Mouse (Mus musculus) kidney, embryonic 14.5 days (tissue): ENCODE measurements around the gene Tmem94. TPM values are rescaled to one million over a fixed set of nuclear protein-coding genes. Genes with fewer than 3 reads are reported as not detected.

Experiments
- ATAC-seq: fragments of 200-750 bp; cut with Nextera tagmentation; 2 replicates; pipeline ENCODE4 v1.8.0; 2017; ENCODE audit warnings: moderate number of reproducible peaks, mild to moderate bottlenecking, moderate TSS enrichment, moderate library complexity; ENCODE audit not compliant: low FRiP score, low TSS enrichment
- H3K27ac ChIP-seq: fragments of 300-500 bp; sonication (generic); 2 replicates; pipeline ENCODE4 v1.5.1; 2014; ENCODE audit warnings: low read depth, mild to moderate bottlenecking, low read length, moderate library complexity, mixed read lengths
- H3K27me3 ChIP-seq: fragments of 300-500 bp; sonication (generic); 2 replicates; pipeline ENCODE4 v1.6.1; 2014; ENCODE audit warnings: mild to moderate bottlenecking, low read length; ENCODE audit not compliant: control insufficient read depth, insufficient read depth
- H3K36me3 ChIP-seq: fragments of 300-500 bp; sonication (generic); 2 replicates; pipeline ENCODE4 v1.6.1; 2014; ENCODE audit warnings: low read length, mixed read lengths; ENCODE audit not compliant: control insufficient read depth, insufficient read depth
- H3K4me1 ChIP-seq: fragments of 300-500 bp; sonication (generic); 2 replicates; pipeline ENCODE4 v1.6.1; 2014; ENCODE audit warnings: low read length, mixed read lengths; ENCODE audit not compliant: control insufficient read depth, insufficient read depth
- H3K4me2 ChIP-seq: fragments of 300-500 bp; sonication (generic); replicated peaks from 2 replicates; pipeline ENCODE4 v1.6.1; 2014; ENCODE audit warnings: low read depth, mild to moderate bottlenecking, low read length
- H3K4me3 ChIP-seq: fragments of 300-500 bp; sonication (generic); 2 replicates; pipeline ENCODE4 v1.5.1; 2014; ENCODE audit warnings: mild to moderate bottlenecking, low read length
- H3K9ac ChIP-seq: fragments of 300-500 bp; sonication (generic); 2 replicates; pipeline ENCODE4 v1.6.1; 2014; ENCODE audit warnings: low read depth, mild to moderate bottlenecking, low read length, moderate library complexity
- H3K9me3 ChIP-seq: fragments of 300-500 bp; sonication (generic); 2 replicates; pipeline ENCODE4 v1.6.1; 2016; ENCODE audit warnings: low read length; ENCODE audit not compliant: control insufficient read depth
- WGBS: fragments of 180-500 bp; shearing (Covaris S2); extraction: QIAGEN DNeasy Blood & Tissue Kit; methylation state at CpG from one replicate; pipeline ENCODE4 v1.1.7; 2014; 5-methylcytosine and 5-hydroxymethylcytosine counted together
- polyA plus RNA-seq: library from polyadenylated mRNA; unstranded; fragments of >200 nt; fragmentation: Nextera tagmentation; extraction: Ambion mirVana; gene quantifications from 2 replicates; pipeline ENCODE4 v1.2.1, GENCODE M21; 2014

Gene Tmem94
- polyA plus RNA-seq, 1 experiment from 2014 or later = 19.9 TPM

DNA sequence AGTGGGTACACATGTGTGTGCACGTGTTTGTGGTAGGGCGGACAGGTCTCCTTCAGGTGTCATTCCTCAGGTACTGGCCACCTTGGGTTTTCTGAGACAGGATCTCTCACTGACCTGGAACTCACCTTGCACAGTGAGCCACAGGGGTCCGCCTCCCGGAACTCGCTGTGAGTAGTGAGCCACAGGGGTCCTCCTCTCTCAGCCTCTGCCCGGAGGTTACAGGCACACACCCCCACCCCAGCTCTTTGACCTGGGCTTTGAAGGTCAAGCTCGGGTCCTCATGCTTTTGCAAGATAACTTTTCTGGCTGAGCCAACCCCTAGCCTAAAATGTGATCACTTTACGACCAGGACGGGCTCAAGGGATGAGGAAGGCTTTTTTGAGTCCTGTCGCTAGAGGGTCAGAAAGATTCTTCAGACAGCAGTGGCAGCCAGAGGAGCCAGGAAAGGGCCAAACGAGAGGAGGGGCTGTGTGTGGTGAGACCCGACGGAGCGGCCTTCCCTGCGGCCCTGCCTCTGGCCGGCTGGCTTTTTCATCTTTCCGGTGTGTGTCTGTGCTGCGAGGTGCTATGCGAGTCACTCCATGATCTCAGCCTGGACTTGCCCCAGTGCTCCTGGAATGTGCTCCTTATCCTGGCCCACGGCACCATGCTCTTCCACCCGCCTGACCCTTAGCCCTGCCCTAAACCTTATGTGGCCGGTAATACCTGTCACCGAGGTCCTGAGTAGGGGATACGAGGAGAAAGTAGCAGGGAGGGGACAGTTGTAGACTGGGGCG is 65.5 kb downstream of the Tmem94 start:
- ATAC-seq = peak; percentile 17; the same call in 1 of the 2 replicates
- H3K27me3 ChIP-seq = no peaks in the 10 kb centered on the region
- H3K9ac ChIP-seq = no peak overlapping the region; the same call in 1 of the 2 replicates
- H3K4me1 ChIP-seq = peaks cover 66% of the 10 kb centered on the region
- H3K4me3 ChIP-seq = no peak overlapping the region
- no peaks in the 10 kb centered on the region for H3K36me3 ChIP-seq
- WGBS = 19% methylated on average over 25 of the region's 25 CpGs
- H3K9me3 ChIP-seq = no peaks in the 10 kb centered on the region
- peak overlapping the region; percentile 10; the same call in 1 of the 2 replicates for H3K4me2 ChIP-seq
- H3K27ac ChIP-seq = peak overlapping the region; percentile 90; the same call in 1 of the 2 replicates

- H3K4me2 ChIP-seq = no peak overlapping the region
These were observed 66.3 kb downstream of the Tmem94 start for GRCm38 (mm10) chr11:115831518-115831917.

GRCm38 (mm10) chr11:115832064-115832463 is 66.8 kb downstream of the Tmem94 start:
- H3K36me3 ChIP-seq = no peaks in the 10 kb centered on the region
- H3K4me2 ChIP-seq = peak overlapping the region; percentile 23; the same call in 1 of the 2 replicates
- H3K4me1 ChIP-seq = peaks cover 70% of the 10 kb centered on the region
- H3K27me3 ChIP-seq = no peaks in the 10 kb centered on the region
- no peak overlapping the region for H3K4me3 ChIP-seq
- H3K9me3 ChIP-seq = no peaks in the 10 kb centered on the region
- peak overlapping the region; percentile 90 for H3K27ac ChIP-seq
- no peak overlapping the region for H3K9ac ChIP-seq
- 50% methylated on average over 6 of the region's 6 CpGs for WGBS
- no peak for ATAC-seq

More at GRCm38 (mm10) chr11:115831518-115831917, 66.3 kb downstream of the Tmem94 start:
- WGBS = 30% methylated on average over 3 of the region's 3 CpGs
- H3K4me1 ChIP-seq = peaks cover 66% of the 10 kb centered on the region
- H3K36me3 ChIP-seq = no peaks in the 10 kb centered on the region
- peak overlapping the region; percentile 90 for H3K27ac ChIP-seq
- no peak overlapping the region; the same call in 1 of the 2 replicates for H3K9ac ChIP-seq
- H3K27me3 ChIP-seq = no peaks in the 10 kb centered on the region
- no peaks in the 10 kb centered on the region for H3K9me3 ChIP-seq
- no peak overlapping the region for H3K4me3 ChIP-seq
- ATAC-seq = peak; percentile 5; the same call in 1 of the 2 replicates

DNA sequence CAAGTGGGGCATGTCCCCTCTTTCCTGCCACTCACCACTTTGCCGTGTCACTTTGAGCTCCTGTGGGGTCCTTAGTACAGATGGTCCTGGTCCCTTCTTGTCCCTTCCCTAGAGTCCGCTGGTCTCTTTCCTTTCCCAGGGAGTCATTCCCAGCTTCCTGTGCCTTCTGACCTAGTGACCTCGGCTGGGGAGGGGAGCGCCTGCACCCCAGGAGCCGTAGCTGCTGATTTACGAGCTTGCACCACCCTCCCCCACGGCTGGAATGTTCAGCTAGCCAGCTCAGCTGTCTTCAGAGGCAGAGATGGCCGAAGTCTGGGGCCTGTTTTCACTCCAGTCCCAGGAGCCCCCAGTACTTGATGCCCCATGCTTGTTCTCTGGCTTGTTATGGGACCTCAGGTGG is 67.3 kb downstream of the Tmem94 start:
- Histone ChIP-seq H3K9me3 (no peaks in the 10 kb centered on the region), H3K4me3 (no peak overlapping the region), H3K9ac (0 out of 2 replicates have a peak overlapping the region, but pooled peaks have one; percentile 5), H3K27ac (peak overlapping the region; percentile 90), H3K36me3 (no peaks in the 10 kb centered on the region), H3K4me1 (peaks cover 71% of the 10 kb centered on the region), H3K4me2 (peak overlapping the region; percentile 23), H3K27me3 (no peaks in the 10 kb centered on the region)
- peak; percentile 22 for ATAC-seq
- 0% methylated on average over 8 of the region's 8 CpGs for WGBS

DNA sequence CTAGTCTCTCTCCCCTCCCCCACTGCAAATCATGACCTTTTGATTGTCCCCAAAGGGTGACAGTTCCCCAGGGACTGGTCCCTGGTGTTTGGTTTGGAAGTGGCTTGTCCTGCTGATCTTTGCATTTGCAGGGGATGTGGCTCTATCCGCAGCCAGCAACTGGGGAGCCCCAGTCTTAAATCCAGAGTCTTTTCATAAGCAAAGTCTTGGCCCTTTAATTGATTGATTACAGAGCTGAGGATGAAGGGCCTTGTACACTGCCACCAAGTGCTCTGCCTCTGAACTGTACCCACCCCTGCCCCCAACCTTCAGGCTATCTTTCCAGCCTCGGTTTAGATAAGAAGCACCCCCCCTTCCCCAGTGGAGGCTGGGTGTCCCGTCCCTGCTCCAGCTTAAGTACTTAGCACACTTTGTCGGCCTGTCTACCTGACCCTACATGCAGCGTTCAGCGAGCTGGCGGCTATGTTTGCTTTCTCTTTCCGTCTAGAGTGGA is 67.8 kb downstream of the Tmem94 start:
- Histone ChIP-seq H3K4me2 (peak overlapping the region; percentile 23; the same call in 1 of the 2 replicates), H3K9ac (peak overlapping the region; percentile 5; the same call in 1 of the 2 replicates), H3K27me3 (no peaks in the 10 kb centered on the region), H3K9me3 (no peaks in the 10 kb centered on the region), H3K27ac (peak overlapping the region; percentile 90), H3K36me3 (no peaks in the 10 kb centered on the region), H3K4me1 (peaks cover 71% of the 10 kb centered on the region), H3K4me3 (no peak overlapping the region)
- peak; percentile 8; the same call in 1 of the 2 replicates for ATAC-seq
- WGBS = 13% methylated on average over 8 of the region's 8 CpGs

DNA sequence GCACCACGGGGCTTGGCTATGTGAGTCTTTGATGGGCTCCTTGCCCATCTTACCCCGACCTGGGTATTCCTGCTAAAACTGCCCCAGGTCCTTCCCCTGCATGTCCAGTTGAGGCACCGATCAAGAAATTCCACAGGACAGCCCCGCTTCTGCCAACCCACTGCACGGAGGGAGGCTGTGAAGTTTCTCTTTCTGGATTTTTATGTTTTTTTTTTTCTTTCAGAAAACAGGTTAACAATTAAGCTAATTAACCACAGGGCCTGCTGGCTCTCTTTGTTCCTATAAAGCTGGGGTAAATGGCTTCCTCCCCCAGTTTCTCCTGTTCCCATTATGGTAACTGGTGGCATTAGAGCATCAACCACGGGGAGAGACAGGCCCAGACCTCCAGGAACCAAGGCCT is 68.8 kb downstream of the Tmem94 start:
- H3K36me3 ChIP-seq = no peaks in the 10 kb centered on the region
- 0 out of 2 replicates have a peak overlapping the region, but pooled peaks have one; percentile 20 for H3K9ac ChIP-seq
- H3K4me2 ChIP-seq = peak overlapping the region; percentile 2; the same call in 1 of the 2 replicates

GRCm38 (mm10) chr11:115836656-115837395 is 71.6 kb downstream of the Tmem94 start:
- no peaks in the 10 kb centered on the region for H3K27me3 ChIP-seq
- 46% methylated on average over 11 of the region's 11 CpGs for WGBS
- H3K4me1 ChIP-seq = peaks cover 55% of the 10 kb centered on the region
- no peak overlapping the region for H3K4me2 ChIP-seq
- no peak overlapping the region for H3K9ac ChIP-seq
- H3K4me3 ChIP-seq = no peak overlapping the region
- no peak for ATAC-seq
- no peak overlapping the region for H3K27ac ChIP-seq
- no peaks in the 10 kb centered on the region for H3K9me3 ChIP-seq
- no peaks in the 10 kb centered on the region for H3K36me3 ChIP-seq

More for the DNA sequence above, 68.8 kb downstream of the Tmem94 start:
- H3K27me3 ChIP-seq = no peaks in the 10 kb centered on the region
- 53% methylated on average over 6 of the region's 6 CpGs for WGBS
- no peak for ATAC-seq
- H3K9me3 ChIP-seq = no peaks in the 10 kb centered on the region
- H3K4me1 ChIP-seq = peaks cover 70% of the 10 kb centered on the region
- peak overlapping the region; percentile 90 for H3K27ac ChIP-seq
- no peak overlapping the region for H3K4me3 ChIP-seq

DNA sequence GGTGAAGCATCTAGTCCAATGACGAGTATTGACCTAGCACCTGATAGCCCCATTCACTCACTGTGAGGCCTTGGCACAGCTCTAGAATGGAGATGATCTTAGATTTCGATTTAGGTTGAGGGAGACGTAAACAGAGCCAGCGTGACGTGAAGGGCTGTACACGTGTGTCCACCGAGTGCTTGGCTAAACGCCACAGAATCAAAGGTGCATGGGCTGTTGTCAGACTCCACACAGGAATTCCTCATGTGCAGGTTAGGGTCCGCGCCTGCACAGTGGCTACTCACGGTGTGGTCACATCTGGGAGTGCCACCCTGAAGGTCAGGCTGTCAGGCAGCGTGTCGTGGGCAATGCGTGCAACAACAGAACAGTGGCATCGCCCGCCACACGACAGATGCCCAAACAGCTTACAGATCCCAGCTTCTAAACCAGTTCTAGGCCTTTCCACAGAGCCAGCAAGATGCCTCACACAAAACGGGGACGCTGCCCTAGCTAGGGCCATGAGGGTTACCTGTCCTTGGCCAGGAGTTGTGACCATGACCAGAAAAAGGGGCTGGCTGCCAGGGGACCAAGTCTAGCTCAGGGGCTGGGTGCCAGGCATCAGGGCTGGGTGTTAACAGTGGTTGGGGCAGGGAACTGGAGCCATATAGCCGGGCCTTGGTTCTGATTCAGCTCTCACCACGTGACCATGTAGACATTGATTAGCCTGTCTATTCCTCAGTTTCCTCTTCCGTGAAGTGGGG is 72.5 kb downstream of the Tmem94 start:
- no peak for ATAC-seq
- Histone ChIP-seq H3K9me3 (no peaks in the 10 kb centered on the region), H3K27ac (no peak overlapping the region), H3K36me3 (no peaks in the 10 kb centered on the region), H3K4me3 (no peak overlapping the region), H3K27me3 (no peaks in the 10 kb centered on the region), H3K9ac (no peak overlapping the region), H3K4me2 (no peak overlapping the region), H3K4me1 (peaks cover 54% of the 10 kb centered on the region)
- WGBS = 92% methylated on average over 22 of the region's 22 CpGs
